Mouse (Mus musculus): ENCODE results near the gene Tom1.

GRCm38 (mm10) chr8:74993081-74993474, 40.4 kb upstream of the Tom1 start, which contains the start of gene Hmgxb4:
- TF ChIP-seq CTCF (IDR thresholded peaks at IDR 0.05; ENCODE audit: low read depth) (no peak), EP300 (IDR thresholded peaks at IDR 0.05; ENCODE audit: low read depth) (no peak)

All from liver, postnatal 0 days (tissue).